Mouse (Mus musculus) liver, embryonic 14.5 days (tissue): ENCODE measurements around the gene Slc25a35. TPM values are rescaled to one million over a fixed set of nuclear protein-coding genes. Genes with fewer than 3 reads are reported as not detected.

ENCODE experiments used
- ATAC-seq: fragments of 200-750 bp; cut with Nextera tagmentation; 2 replicates; pipeline ENCODE4 v1.8.0; 2017; ENCODE audit warnings: moderate number of reproducible peaks, mild to moderate bottlenecking, moderate library complexity; ENCODE audit not compliant: insufficient read depth
- DNase-seq, 3 experiments: peaks; one replicate each; pipeline ENCODE4 v3.0.0-alpha.2; 2012 to 2013; ENCODE audit warnings: low read depth in 3 of 3, low spot score in 3 of 3
- H3K27ac ChIP-seq: fragments of 300-500 bp; sonication (generic); 2 replicates; pipeline ENCODE4 v1.5.1; 2014; ENCODE audit warnings: moderate library complexity, mild to moderate bottlenecking, control low read depth, inconsistent platforms
- H3K27me3 ChIP-seq: fragments of 300-500 bp; sonication (generic); 2 replicates; pipeline ENCODE4 v1.6.1; 2014; ENCODE audit warnings: mild to moderate bottlenecking, low read length, moderate library complexity; ENCODE audit not compliant: control insufficient read depth, insufficient read depth
- H3K36me3 ChIP-seq: fragments of 300-500 bp; sonication (generic); replicated peaks from 2 replicates; pipeline ENCODE4 v1.6.1; 2014; ENCODE audit warnings: low read depth; ENCODE audit not compliant: control insufficient read depth, insufficient read depth
- H3K4me1 ChIP-seq, 2 experiments: fragments of 200-500 bp in 1 of 2; fragments of 300-500 bp in 1 of 2; sonication (generic) in 1 of 2; replicated peaks; 2 replicates each; pipeline ENCODE4 v1.6.1; 2012 to 2014; ENCODE audit warnings: antibody characterized with exemption in 1 of 2, inconsistent platforms in 1 of 2, low read length in 1 of 2; ENCODE audit not compliant: control insufficient read depth in 2 of 2, insufficient read depth in 2 of 2
- H3K4me2 ChIP-seq: fragments of 300-500 bp; sonication (generic); 2 replicates; pipeline ENCODE4 v1.6.1; 2014; ENCODE audit warnings: low read depth, mild to moderate bottlenecking, control low read depth, moderate library complexity
- H3K4me3 ChIP-seq, 2 experiments: fragments of 200-500 bp in 1 of 2; fragments of 300-500 bp in 1 of 2; sonication (generic) in 1 of 2; 2 replicates each; pipeline ENCODE4 v1.5.1; 2012 to 2014; ENCODE audit warnings: low read depth in 2 of 2, low read length in 2 of 2, mild to moderate bottlenecking in 2 of 2, control low read depth in 1 of 2, inconsistent platforms in 1 of 2, moderate library complexity in 1 of 2; ENCODE audit not compliant: insufficient read depth in 1 of 2
- H3K9ac ChIP-seq: fragments of 300-500 bp; sonication (generic); replicated peaks from 2 replicates; pipeline ENCODE4 v1.6.1; 2014; ENCODE audit warnings: mild to moderate bottlenecking, control low read depth, moderate library complexity
- H3K9me3 ChIP-seq: fragments of 300-500 bp; sonication (generic); 2 replicates; pipeline ENCODE4 v1.6.1; 2016; ENCODE audit warnings: low read length, mixed read lengths; ENCODE audit not compliant: control insufficient read depth
- CTCF ChIP-seq: IDR thresholded peaks from 2 replicates; pipeline ENCODE4 v1.5.1; 2016; ENCODE audit warnings: antibody characterized with exemption, low read depth, control low read depth
- EP300 ChIP-seq: IDR thresholded peaks from 2 replicates; pipeline ENCODE4 v1.6.1; 2016; ENCODE audit warnings: antibody characterized with exemption, low read depth
- WGBS: fragments of 180-500 bp; shearing (Covaris S2); extraction: QIAGEN DNeasy Blood & Tissue Kit; methylation state at CpG from one replicate; pipeline ENCODE4 v1.1.7; 2014; ENCODE audit not compliant: insufficient replicate concordance; 5-methylcytosine and 5-hydroxymethylcytosine counted together
- polyA plus RNA-seq, 2 experiments: library from polyadenylated mRNA; depleted of rRNA in 1 of 2; stranded (reverse) in 1 of 2; unstranded in 1 of 2; fragments of >200 nt; fragmentation: Nextera tagmentation in 1 of 2; extraction: Ambion mirVana in 1 of 2; gene quantifications; 2 replicates each; pipeline versions ENCODE4 v1.2.1 to v1.2.3; 2012 to 2014

The Slc25a35 gene
- polyA plus RNA-seq, 2 experiments, result 0.13 to 0.59 TPM

GRCm38 (mm10) chr11:68945245-68945644 is 22.7 kb upstream of the Slc25a35 start:
- no peak overlapping the region for H3K27ac ChIP-seq
- no peak overlapping the region for H3K9ac ChIP-seq
- no peak for ATAC-seq
- H3K36me3 ChIP-seq, result no peaks in the 10 kb centered on the region
- no peak overlapping the region for H3K4me2 ChIP-seq
- H3K4me3 ChIP-seq, result no peak overlapping the region
- H3K4me1 ChIP-seq, result peaks cover 0 to 2% of the 10 kb centered on the region in 2 experiments; a peak in 2 of 4 replicates
- 39% methylated on average over 2 of the region's 2 CpGs for WGBS
- no peak for DNase-seq
- no peaks in the 10 kb centered on the region for H3K27me3 ChIP-seq
- no peaks in the 10 kb centered on the region for H3K9me3 ChIP-seq
- TF ChIP-seq CTCF, result no peak
- no peak for TF ChIP-seq EP300

DNA sequence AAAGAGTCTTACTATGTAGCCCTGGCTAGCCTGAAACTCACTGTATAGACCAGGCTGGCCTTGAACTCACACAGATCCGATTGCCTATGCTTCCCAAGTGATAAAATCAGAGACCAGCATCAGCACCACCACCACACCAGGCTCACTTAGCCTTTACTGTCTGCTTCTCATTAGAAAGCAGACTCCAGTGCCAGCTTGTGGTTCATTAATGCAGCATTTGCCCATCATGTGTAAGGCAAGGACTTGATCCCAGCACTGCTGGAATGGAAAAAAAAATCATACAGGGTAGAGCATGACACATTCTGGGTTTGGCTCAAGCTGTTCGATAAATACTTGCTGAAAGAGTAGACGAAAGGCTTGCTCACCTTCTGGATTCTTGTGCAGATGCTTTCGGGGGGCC is 21.9 kb upstream of the Slc25a35 start:
- no peak for DNase-seq
- Histone ChIP-seq H3K9ac (no peak overlapping the region), H3K36me3 (no peaks in the 10 kb centered on the region), H3K4me3 (no peak overlapping the region), H3K9me3 (no peaks in the 10 kb centered on the region), H3K4me1 (no peaks in the 10 kb centered on the region), H3K27me3 (no peaks in the 10 kb centered on the region), H3K4me2 (no peak overlapping the region), H3K27ac (no peak overlapping the region)
- TF ChIP-seq CTCF, result no peak
- no peak for TF ChIP-seq EP300
- WGBS, result 68% methylated on average over 4 of the region's 4 CpGs
- ATAC-seq, result no peak

DNA sequence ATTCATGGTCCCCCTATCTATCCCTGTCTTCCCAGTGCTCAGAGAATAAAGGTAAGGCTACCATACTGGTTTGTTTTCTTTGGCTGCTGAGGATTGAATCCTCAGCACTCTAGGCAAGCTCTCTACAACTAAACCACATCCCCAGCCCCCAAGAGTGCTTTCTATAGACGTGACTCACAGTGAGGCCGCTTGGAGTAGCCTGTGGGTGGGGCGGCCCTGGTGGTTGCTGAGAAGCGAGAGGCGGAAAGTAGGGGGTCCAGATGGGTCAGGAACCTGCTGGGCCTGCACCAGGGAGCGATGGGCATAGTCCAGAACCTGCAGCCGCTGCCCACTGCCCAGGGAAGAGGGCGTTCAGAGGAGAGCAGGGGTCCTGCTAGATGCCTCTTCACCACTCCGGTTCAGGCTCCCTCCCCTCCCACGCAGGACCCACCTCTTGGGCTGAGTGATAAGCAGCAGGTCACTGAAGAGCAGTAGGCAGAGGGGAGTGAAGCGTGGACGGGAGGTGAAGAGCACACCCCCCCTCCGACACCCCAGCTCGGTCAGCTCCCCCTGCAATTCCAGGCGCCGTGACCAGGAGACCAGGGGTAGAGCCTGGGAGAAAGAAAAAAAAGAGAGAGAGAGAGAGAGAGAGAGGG is 21.0 kb upstream of the Slc25a35 start:
- DNase-seq (no peak), ATAC-seq (no peak)
- Histone ChIP-seq H3K4me2 (no peak overlapping the region), H3K4me3 (no peak overlapping the region), H3K27me3 (peaks cover under 1% of the 10 kb centered on the region; the same call in 1 of the 2 replicates), H3K27ac (no peak overlapping the region), H3K9me3 (no peaks in the 10 kb centered on the region), H3K36me3 (no peaks in the 10 kb centered on the region), H3K9ac (no peak overlapping the region), H3K4me1 (no peaks in the 10 kb centered on the region)
- TF ChIP-seq CTCF (no peak), EP300 (no peak)
- 42% methylated on average over 16 of the region's 16 CpGs for WGBS

DNA sequence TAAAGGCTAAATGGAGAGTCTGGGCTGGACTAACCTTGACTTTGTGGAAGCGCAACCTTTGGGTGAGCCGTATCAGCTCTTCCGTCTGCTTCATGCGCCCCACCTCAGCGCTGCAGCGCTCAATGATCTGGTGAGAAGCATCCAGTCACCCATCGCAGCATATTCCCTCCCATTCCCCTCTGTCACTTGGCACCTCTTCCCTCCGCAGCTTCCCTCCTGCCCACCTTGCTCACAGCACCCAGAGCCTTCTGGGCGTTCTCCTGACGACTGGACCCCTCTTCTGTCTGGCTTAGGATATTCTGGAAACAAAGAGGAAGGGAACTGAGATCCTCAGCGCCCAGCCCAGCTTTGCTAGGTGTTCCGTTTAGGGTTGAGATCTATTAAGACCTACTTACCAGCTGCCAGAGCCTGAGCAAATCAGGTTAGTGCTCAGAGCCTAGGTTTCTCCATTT is 20.4 kb upstream of the Slc25a35 start:
- Histone ChIP-seq H3K4me2 (no peak overlapping the region), H3K9me3 (no peaks in the 10 kb centered on the region), H3K4me3 (no peak overlapping the region), H3K4me1 (no peaks in the 10 kb centered on the region), H3K27ac (no peak overlapping the region), H3K27me3 (peaks cover 2% of the 10 kb centered on the region; the same call in 1 of the 2 replicates), H3K9ac (no peak overlapping the region), H3K36me3 (no peaks in the 10 kb centered on the region)
- no peak for ATAC-seq
- TF ChIP-seq EP300 (no peak), CTCF (no peak)
- 49% methylated on average over 12 of the region's 12 CpGs for WGBS
- DNase-seq, result no peak

- no peak for ATAC-seq
- Histone ChIP-seq H3K4me1 (no peaks in the 10 kb centered on the region), H3K27me3 (peaks cover 35% of the 10 kb centered on the region), H3K9me3 (no peaks in the 10 kb centered on the region), H3K9ac (no peak overlapping the region), H3K27ac (no peak overlapping the region), H3K4me2 (no peak overlapping the region), H3K4me3 (no peak overlapping the region), H3K36me3 (no peaks in the 10 kb centered on the region)
- WGBS, result 25% methylated on average over 13 of the region's 13 CpGs
- no peak for DNase-seq
- TF ChIP-seq EP300 (no peak), CTCF (no peak)
These were observed 14.0 kb upstream of the Slc25a35 start for GRCm38 (mm10) chr11:68953903-68954302.
